Mouse (Mus musculus) MEL (cell line): ENCODE data around the gene Igf1r.

Experiments used
- BHLHE40 ChIP-seq: IDR thresholded peaks from 2 replicates; pipeline ENCODE4 v1.6.1; 2012; ENCODE audit warnings: low read depth, mild to moderate bottlenecking, inconsistent platforms, low read length, improper control_type of control experiment, borderline replicate concordance
- CTCF ChIP-seq, 3 experiments: IDR thresholded peaks in 2 of 3; conservative IDR thresholded peaks in 1 of 3; 2 replicates each; pipeline ENCODE4 v1.5.1; 2011 to 2012; ENCODE audit warnings: low read length in 3 of 3, low read depth in 2 of 3, mild to moderate bottlenecking in 2 of 3, improper control_type of control experiment in 1 of 3, inconsistent platforms in 1 of 3, mixed read lengths in 1 of 3, moderate library complexity in 1 of 3; ENCODE audit not compliant: control insufficient read depth in 1 of 3, insufficient read depth in 1 of 3, poor library complexity in 1 of 3, severe bottlenecking in 1 of 3
- E2F4 ChIP-seq: IDR thresholded peaks from 2 replicates; pipeline ENCODE4 v1.6.1; 2011; ENCODE audit warnings: low read depth, low read length, improper control_type of control experiment, borderline replicate concordance
- EP300 ChIP-seq, 2 experiments: IDR thresholded peaks; 2 replicates each; pipeline ENCODE4 v1.6.1; 2011; ENCODE audit warnings: improper control_type of control experiment in 2 of 2, low read length in 2 of 2, low read depth in 1 of 2, mild to moderate bottlenecking in 1 of 2
- MAX ChIP-seq: IDR thresholded peaks from 2 replicates; pipeline ENCODE4 v1.6.1; 2011; ENCODE audit warnings: low read length, improper control_type of control experiment
- MAZ ChIP-seq: IDR thresholded peaks from 2 replicates; pipeline ENCODE4 v1.6.1; 2012; ENCODE audit warnings: low read depth, mild to moderate bottlenecking, inconsistent platforms, low read length, improper control_type of control experiment
- MYC ChIP-seq: IDR thresholded peaks from 2 replicates; pipeline ENCODE4 v1.6.1; 2011; ENCODE audit warnings: low read depth, mild to moderate bottlenecking, low read length, improper control_type of control experiment, moderate library complexity
- NELFE ChIP-seq: IDR thresholded peaks from 2 replicates; pipeline ENCODE4 v1.6.1; 2011; ENCODE audit warnings: low read depth, low read length, improper control_type of control experiment
- POLR2A ChIP-seq, 2 experiments: IDR thresholded peaks; 2 replicates each; pipeline ENCODE4 v1.6.1; 2011 to 2012; ENCODE audit warnings: low read length in 2 of 2, mild to moderate bottlenecking in 2 of 2, control low read depth in 1 of 2, improper control_type of control experiment in 1 of 2, low read depth in 1 of 2, moderate library complexity in 1 of 2; ENCODE audit not compliant: control insufficient read depth in 1 of 2, insufficient read depth in 1 of 2, poor library complexity in 1 of 2
- RAD21 ChIP-seq: IDR thresholded peaks from 2 replicates; pipeline ENCODE4 v1.6.1; 2011; ENCODE audit warnings: mild to moderate bottlenecking, low read depth, low read length, improper control_type of control experiment
- TCF12 ChIP-seq: IDR thresholded peaks from 2 replicates; pipeline ENCODE4 v1.6.1; 2014; ENCODE audit warnings: low read depth, mild to moderate bottlenecking, inconsistent platforms, low read length, improper control_type of control experiment, moderate library complexity
- ZNF384 ChIP-seq: IDR thresholded peaks from 2 replicates; pipeline ENCODE4 v1.6.1; 2012; ENCODE audit warnings: low read depth, mild to moderate bottlenecking, inconsistent platforms, low read length, improper control_type of control experiment

GRCm38 (mm10) chr7:67906358-67906757 lies 46.3 kb upstream of the Igf1r start:
- TF ChIP-seq MYC: no peak
- no peak for TF ChIP-seq POLR2A (IDR thresholded peaks at IDR 0.05; ENCODE audit: control insufficient read depth in 1 of 2, insufficient read depth in 1 of 2, low read depth in 1 of 2, low read length in 2 of 2, poor library complexity in 1 of 2)
- no peak for TF ChIP-seq E2F4
- no peak for TF ChIP-seq MAX
- no peak for TF ChIP-seq NELFE
- TF ChIP-seq CTCF (IDR thresholded peaks at IDR 0.05 in 2 of 3, conservative IDR thresholded peaks at IDR 0.05 in 1 of 3; ENCODE audit: control insufficient read depth in 1 of 3, insufficient read depth in 1 of 3, low read depth in 2 of 3, low read length in 3 of 3, poor library complexity in 1 of 3, severe bottlenecking in 1 of 3): no peak
- no peak for TF ChIP-seq MAZ
- TF ChIP-seq EP300 (IDR thresholded peaks at IDR 0.05; ENCODE audit: low read depth in 1 of 2, low read length in 2 of 2): no peak
- no peak for TF ChIP-seq BHLHE40
- no peak for TF ChIP-seq ZNF384
- TF ChIP-seq RAD21: no peak
- no peak for TF ChIP-seq TCF12
